Mouse (Mus musculus): ENCODE data around the gene Mr1. TPM values are rescaled to one million over a fixed set of nuclear protein-coding genes. Genes with fewer than 3 reads are reported as not detected.
"Not testable (repeated sequence)": the region's sequence is repeated elsewhere in the genome, so short reads cannot be mapped to it uniquely, and the experiment has no call there.

The Mr1 gene
- total RNA-seq (2021) = 10 to 100 TPM in 1 of 2 experiments, 1 to 10 TPM in 1; 8.1 to 11.5 TPM
- long read RNA-seq, experiment 1, partial matches to known transcripts = 0 of 3 reads
- long read RNA-seq, experiment 1, other reads (novel, unspliced or antisense) = 1 of 3 reads
- long read RNA-seq, experiment 2, partial matches to known transcripts = 0 of 6 reads
- long read RNA-seq, experiment 2, other reads (novel, unspliced or antisense) = 2 of 6 reads

GRCm38 (mm10) chr1:155146572-155146980, at the start of gene Mr1:
TSS of gene Mr1 (minus strand) at chr1:155146814.
- DNase-seq = no peak
- intact Hi-C loops (cut with DNase I) = no loop called here

- DNase-seq = no peak
- intact Hi-C loops (cut with DNase I) = no loop called here
Observed at GRCm38 (mm10) chr1:155192805-155193368, 46.3 kb upstream of the Mr1 start.

GRCm38 (mm10) chr1:155191671-155192070, 45.1 kb upstream of the Mr1 start:
- intact Hi-C loops (cut with DNase I) = no loop called here
- no peak for DNase-seq

GRCm38 (mm10) chr1:155191219-155191618, 44.6 kb upstream of the Mr1 start:
- DNase-seq = no peak
- intact Hi-C loops (cut with DNase I) = no loop called here

- intact Hi-C loops (cut with DNase I) = no loop called here
- DNase-seq = no peak
Observed at GRCm38 (mm10) chr1:155188656-155189055, 42.0 kb upstream of the Mr1 start.

GRCm38 (mm10) chr1:155184191-155184590, 37.6 kb upstream of the Mr1 start:
- DNase-seq = no peak
- intact Hi-C loops (cut with DNase I) = no loop called here

- DNase-seq = no peak
- intact Hi-C loops (cut with DNase I) = no loop called here
Observed at GRCm38 (mm10) chr1:155178192-155178924, 31.7 kb upstream of the Mr1 start.

- intact Hi-C loops (cut with DNase I) = no loop called here
- DNase-seq = no peak
Observed at GRCm38 (mm10) chr1:155174424-155174823, 27.8 kb upstream of the Mr1 start.

GRCm38 (mm10) chr1:155173644-155174016, 27.0 kb upstream of the Mr1 start:
- DNase-seq; intact Hi-C loops (cut with DNase I): not testable (repeated sequence)

- no peak for DNase-seq
- intact Hi-C loops (cut with DNase I) = no loop called here
Observed at GRCm38 (mm10) chr1:155172895-155173643, 26.5 kb upstream of the Mr1 start.

- intact Hi-C loops (cut with DNase I) = no loop called here
- no peak for DNase-seq
Observed at GRCm38 (mm10) chr1:155169935-155170334, 23.3 kb upstream of the Mr1 start.

GRCm38 (mm10) chr1:155167453-155167852, 20.8 kb upstream of the Mr1 start:
- DNase-seq = no peak
- intact Hi-C loops (cut with DNase I) = no loop called here

GRCm38 (mm10) chr1:155158970-155159484, 12.4 kb upstream of the Mr1 start:
- intact Hi-C loops (cut with DNase I) = loop anchor here (5.0 kb wide), 1 partner anchor 53 kb away; no protein-coding TSS in a partner anchor
- peak in 1 of 2 experiments; percentile 41 for DNase-seq

GRCm38 (mm10) chr1:155158141-155158969, 11.7 kb upstream of the Mr1 start, which contains the start of gene Stx6:
TSS of gene Stx6 (plus strand) at chr1:155158715.
- DNase-seq = peak; percentile 96 to 98
- intact Hi-C loops (cut with DNase I) = loop anchor here (5.0 kb wide), 1 partner anchor 54 kb away; no protein-coding TSS in a partner anchor

GRCm38 (mm10) chr1:155153906-155154305, 7.3 kb upstream of the Mr1 start:
- intact Hi-C loops (cut with DNase I) = no loop called here
- DNase-seq = no peak

GRCm38 (mm10) chr1:155150821-155151220, 4.2 kb upstream of the Mr1 start:
- intact Hi-C loops (cut with DNase I) = no loop called here
- DNase-seq = no peak

- DNase-seq = no peak
- intact Hi-C loops (cut with DNase I) = no loop called here
Observed at GRCm38 (mm10) chr1:155149403-155149802, 2.8 kb upstream of the Mr1 start.

GRCm38 (mm10) chr1:155147228-155147627, 614 bp upstream of the Mr1 start:
- DNase-seq = no peak

GRCm38 (mm10) chr1:155145620-155146019, 994 bp downstream of the Mr1 start:
- intact Hi-C loops (cut with DNase I) = no loop called here
- DNase-seq = no peak

More at GRCm38 (mm10) chr1:155147228-155147627, 614 bp upstream of the Mr1 start:
- intact Hi-C loops (cut with DNase I) = no loop called here

- intact Hi-C loops (cut with DNase I) = loop anchor here (1.0 kb wide), 1 partner anchor 91 kb away; no protein-coding TSS in a partner anchor
- peak in 1 of 2 experiments; percentile 54 for DNase-seq
Observed at GRCm38 (mm10) chr1:155140076-155140475, 6.5 kb downstream of the Mr1 start.
